Mouse (Mus musculus) liver, embryonic 14.5 days (tissue): Measurements from ENCODE around the gene Cacna1c.

Source experiments
- CTCF ChIP-seq: IDR thresholded peaks from 2 replicates; pipeline ENCODE4 v1.5.1; 2016; ENCODE audit warnings: antibody characterized with exemption, low read depth, control low read depth
- EP300 ChIP-seq: IDR thresholded peaks from 2 replicates; pipeline ENCODE4 v1.6.1; 2016; ENCODE audit warnings: antibody characterized with exemption, low read depth

GRCm38 (mm10) chr6:118688856-118689255 is 507.4 kb downstream of the Cacna1c start:
- no peak for TF ChIP-seq CTCF
- TF ChIP-seq EP300, result no peak
